Mouse (Mus musculus) intestine, embryonic 14.5 days (tissue): ENCODE measurements around the gene Atr. TPM values are rescaled to one million over a fixed set of nuclear protein-coding genes. Genes with fewer than 3 reads are reported as not detected.

Source experiments
- ATAC-seq: fragments of 200-750 bp; cut with Nextera tagmentation; replicated peaks from 2 replicates; pipeline ENCODE4 v1.8.0; 2017; ENCODE audit warnings: low read depth, moderate number of reproducible peaks, moderate TSS enrichment, moderate library complexity; ENCODE audit not compliant: low FRiP score, low TSS enrichment
- DNase-seq: peaks from one replicate; pipeline ENCODE4 v3.0.0-alpha.2; 2018; ENCODE audit warnings: low spot score
- H3K27ac ChIP-seq: fragments of 300-500 bp; sonication (generic); 2 replicates; pipeline ENCODE4 v1.5.1; 2014; ENCODE audit warnings: low read depth, mild to moderate bottlenecking, control low read depth
- H3K27me3 ChIP-seq: fragments of 300-500 bp; sonication (generic); replicated peaks from 2 replicates; pipeline ENCODE4 v1.6.1; 2014; ENCODE audit warnings: low read length, control low read depth; ENCODE audit not compliant: control insufficient read depth, insufficient read depth
- H3K36me3 ChIP-seq: fragments of 300-500 bp; sonication (generic); 2 replicates; pipeline ENCODE4 v1.6.1; 2014; ENCODE audit warnings: low read length, control low read depth; ENCODE audit not compliant: control insufficient read depth, insufficient read depth
- H3K4me1 ChIP-seq: fragments of 300-500 bp; sonication (generic); replicated peaks from 2 replicates; pipeline ENCODE4 v1.6.1; 2014; ENCODE audit warnings: low read length, control low read depth, mixed read lengths; ENCODE audit not compliant: control insufficient read depth, insufficient read depth
- H3K4me2 ChIP-seq: fragments of 300-500 bp; sonication (generic); 2 replicates; pipeline ENCODE4 v1.6.1; 2014; ENCODE audit warnings: low read length
- H3K4me3 ChIP-seq: fragments of 300-500 bp; sonication (generic); 2 replicates; pipeline ENCODE4 v1.5.1; 2014; ENCODE audit warnings: low read depth, low read length, control low read depth, mixed read lengths
- H3K9ac ChIP-seq: fragments of 300-500 bp; sonication (generic); 2 replicates; pipeline ENCODE4 v1.6.1; 2014; ENCODE audit warnings: mild to moderate bottlenecking, low read length
- H3K9me3 ChIP-seq: fragments of 300-500 bp; sonication (generic); 2 replicates; pipeline ENCODE4 v1.6.1; 2016; ENCODE audit warnings: low read length, control low read depth; ENCODE audit not compliant: control insufficient read depth
- WGBS: fragments of 180-500 bp; shearing (Covaris S2); extraction: QIAGEN DNeasy Blood & Tissue Kit; methylation state at CpG from one replicate; pipeline ENCODE4 v1.1.7; 2014; 5-methylcytosine and 5-hydroxymethylcytosine counted together
- polyA plus RNA-seq: library from polyadenylated mRNA; unstranded; fragments of >200 nt; fragmentation: Nextera tagmentation; extraction: Ambion mirVana; gene quantifications from 2 replicates; pipeline ENCODE4 v1.2.1, GENCODE M21; 2014

Atr gene
- polyA plus RNA-seq, 1 experiment from 2014 or later = 20.5 TPM

- Histone ChIP-seq H3K36me3 (no peaks in the 10 kb centered on the region), H3K9ac (no peak overlapping the region), H3K9me3 (no peaks in the 10 kb centered on the region), H3K27me3 (no peaks in the 10 kb centered on the region), H3K4me2 (no peak overlapping the region), H3K27ac (no peak overlapping the region), H3K4me1 (no peaks in the 10 kb centered on the region), H3K4me3 (no peak overlapping the region)
- DNase-seq (no peak), ATAC-seq (no peak)
- 92% methylated on average over 4 of the region's 4 CpGs for WGBS
Observed at GRCm38 (mm10) chr9:95856004-95856403, 1.4 kb upstream of the Atr start.

GRCm38 (mm10) chr9:95858027-95858570 lies 702 bp downstream of the Atr start:
- peak overlapping the region; percentile 60 for H3K27ac ChIP-seq
- H3K4me3 ChIP-seq = peak overlapping the region; percentile 63
- H3K9ac ChIP-seq = peak overlapping the region; percentile 59
- H3K36me3 ChIP-seq = peaks cover 8% of the 10 kb centered on the region; the same call in 1 of the 2 replicates
- H3K27me3 ChIP-seq = no peaks in the 10 kb centered on the region
- peak; percentile 32 for ATAC-seq
- no peaks in the 10 kb centered on the region for H3K4me1 ChIP-seq
- no peaks in the 10 kb centered on the region for H3K9me3 ChIP-seq
- WGBS = under 1% methylated on average over 31 of the region's 31 CpGs
- peak overlapping the region; percentile 79 for H3K4me2 ChIP-seq
- DNase-seq = peak; percentile 77

- Histone ChIP-seq H3K4me2 (no peak overlapping the region), H3K4me1 (no peaks in the 10 kb centered on the region), H3K4me3 (no peak overlapping the region), H3K9me3 (no peaks in the 10 kb centered on the region), H3K27ac (no peak overlapping the region), H3K9ac (no peak overlapping the region), H3K36me3 (peaks cover 46% of the 10 kb centered on the region), H3K27me3 (no peaks in the 10 kb centered on the region)
- DNase-seq (no peak), ATAC-seq (no peak)
- WGBS = 79% methylated on average over 5 of the region's 5 CpGs
Observed at GRCm38 (mm10) chr9:95878246-95878645, 20.8 kb downstream of the Atr start.

- Histone ChIP-seq H3K4me1 (no peaks in the 10 kb centered on the region), H3K9ac (no peak overlapping the region), H3K4me3 (no peak overlapping the region), H3K9me3 (no peaks in the 10 kb centered on the region), H3K36me3 (peaks cover 49% of the 10 kb centered on the region), H3K27me3 (no peaks in the 10 kb centered on the region), H3K27ac (no peak overlapping the region), H3K4me2 (no peak overlapping the region)
- DNase-seq = no peak
- ATAC-seq = no peak
- WGBS = 91% methylated on average over 2 of the region's 2 CpGs
Observed at GRCm38 (mm10) chr9:95882751-95883150, 25.4 kb downstream of the Atr start.

- Histone ChIP-seq H3K27ac (no peak overlapping the region), H3K27me3 (no peaks in the 10 kb centered on the region), H3K4me1 (no peaks in the 10 kb centered on the region), H3K36me3 (peaks cover 27% of the 10 kb centered on the region), H3K4me3 (no peak overlapping the region), H3K9ac (no peak overlapping the region), H3K4me2 (no peak overlapping the region), H3K9me3 (no peaks in the 10 kb centered on the region)
- ATAC-seq (no peak), DNase-seq (no peak)
- 82% methylated on average over 5 of the region's 5 CpGs for WGBS
Observed at GRCm38 (mm10) chr9:95897392-95897791, 40.0 kb downstream of the Atr start.

- Histone ChIP-seq H3K4me2 (no peak overlapping the region), H3K9ac (no peak overlapping the region), H3K27ac (no peak overlapping the region), H3K36me3 (peaks cover 42% of the 10 kb centered on the region), H3K4me1 (no peaks in the 10 kb centered on the region), H3K4me3 (no peak overlapping the region), H3K9me3 (no peaks in the 10 kb centered on the region), H3K27me3 (no peaks in the 10 kb centered on the region)
- no peak for DNase-seq
- ATAC-seq = no peak
Observed at GRCm38 (mm10) chr9:95932855-95933254, 75.5 kb downstream of the Atr start.

GRCm38 (mm10) chr9:95953658-95954057 lies 96.3 kb downstream of the Atr start:
- Histone ChIP-seq H3K4me1 (no peaks in the 10 kb centered on the region), H3K9ac (no peak overlapping the region), H3K4me3 (peak overlapping the region; percentile 65), H3K27me3 (no peaks in the 10 kb centered on the region), H3K27ac (no peak overlapping the region), H3K4me2 (peak overlapping the region; percentile 71), H3K9me3 (no peaks in the 10 kb centered on the region), H3K36me3 (peaks cover 17% of the 10 kb centered on the region; the same call in 1 of the 2 replicates)
- WGBS = 85% methylated on average over 4 of the region's 4 CpGs
- DNase-seq = no peak
- ATAC-seq = no peak

- Histone ChIP-seq H3K4me2 (peak overlapping the region; percentile 71), H3K36me3 (peaks cover 16% of the 10 kb centered on the region; the same call in 1 of the 2 replicates), H3K9me3 (no peaks in the 10 kb centered on the region), H3K27me3 (no peaks in the 10 kb centered on the region), H3K4me1 (no peaks in the 10 kb centered on the region), H3K27ac (peak overlapping the region; percentile 91; the same call in 1 of the 2 replicates), H3K9ac (peak overlapping the region; percentile 88), H3K4me3 (peak overlapping the region; percentile 65)
- WGBS = under 1% methylated on average over 7 of the region's 7 CpGs
- no peak for DNase-seq
- peak; percentile 43; the same call in 1 of the 2 replicates for ATAC-seq
Observed at GRCm38 (mm10) chr9:95954226-95954584, 96.8 kb downstream of the Atr start.
